Mouse (Mus musculus): ENCODE measurements at regions not wholly inside any gene's neighbourhood (a gene's known extent, or its start where the extent isn't known, plus 50 kb on each side); places are given as distances from the start of the nearest gene placed in this dataset.

- TF ChIP-seq CTCF (conservative IDR thresholded peaks at IDR 0.05; ENCODE audit: insufficient read depth, insufficient read length, low read depth, low read length), result peak; percentile 76
- TF ChIP-seq POLR2A (IDR thresholded peaks at IDR 0.05; ENCODE audit: low read depth, low read length), result no peak
Measured at GRCm38 (mm10) chr5:46347368-46348083, 490.1 kb upstream of the Lcorl start.
